Mouse (Mus musculus): ENCODE data around the gene Gfap.

Gfap gene

DNA sequence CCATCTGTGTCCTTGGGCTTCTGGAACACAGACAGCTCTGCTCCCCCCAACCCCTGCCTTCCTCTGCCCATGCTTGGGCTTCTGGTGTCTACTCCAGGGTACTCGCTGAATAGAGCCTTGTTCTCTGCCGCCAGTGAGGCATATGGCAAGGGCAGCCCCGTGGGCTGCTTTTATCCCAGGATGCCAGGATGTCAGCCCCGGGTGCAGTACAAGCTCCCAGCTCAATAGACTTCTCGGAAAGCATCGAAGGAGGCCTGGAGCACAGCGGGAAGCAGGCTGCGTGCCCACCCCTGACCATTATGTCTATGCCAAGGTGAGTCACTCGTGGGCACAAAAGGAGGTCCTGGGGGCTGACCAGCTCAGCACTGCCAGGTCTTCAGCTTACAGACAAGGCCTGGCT, 2.3 kb downstream of the Gfap start:
- in situ Hi-C loops (cut with MboI, MseI) = no loop called here

DNA sequence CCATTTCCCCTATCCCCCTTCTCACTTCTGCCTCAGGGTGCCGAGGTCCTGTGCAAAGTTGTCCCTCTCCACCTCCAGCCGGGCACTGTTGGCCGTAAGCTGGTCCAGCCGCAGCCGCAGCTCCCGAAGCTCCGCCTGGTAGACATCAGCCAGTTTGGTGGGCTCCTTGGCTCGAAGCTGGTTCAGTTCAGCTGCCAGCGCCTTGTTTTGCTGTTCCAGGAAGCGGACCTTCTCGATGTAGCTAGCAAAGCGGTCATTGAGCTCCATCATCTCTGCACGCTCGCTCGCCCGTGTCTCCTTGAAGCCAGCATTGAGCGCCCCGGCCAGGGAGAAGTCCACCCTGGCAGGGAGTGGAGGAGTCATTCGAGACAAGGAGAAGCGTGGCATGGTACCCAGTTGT, 4.1 kb downstream of the Gfap start:
- in situ Hi-C loops (cut with MboI, MseI) = no loop called here

DNA sequence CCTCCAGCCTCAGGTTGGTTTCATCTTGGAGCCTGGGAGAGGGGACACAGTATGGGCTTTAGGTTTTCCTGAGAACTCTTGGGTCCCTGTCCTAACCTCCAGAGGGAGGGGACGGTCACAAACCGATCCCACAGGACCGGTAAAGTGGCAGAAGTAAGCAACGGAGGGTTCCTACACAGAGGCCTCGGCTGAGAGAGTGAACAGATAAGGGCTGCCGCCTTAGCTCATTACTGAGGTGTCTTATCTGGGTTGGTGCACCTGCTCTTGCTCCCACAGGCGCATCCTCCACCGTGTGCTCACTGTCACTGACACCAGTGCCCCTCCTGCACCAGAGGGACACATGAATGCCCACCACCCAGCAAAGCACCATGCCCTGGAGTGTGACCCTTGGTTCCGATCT, 4.9 kb downstream of the Gfap start:
- in situ Hi-C loops (cut with MboI, MseI) = no loop called here

DNA sequence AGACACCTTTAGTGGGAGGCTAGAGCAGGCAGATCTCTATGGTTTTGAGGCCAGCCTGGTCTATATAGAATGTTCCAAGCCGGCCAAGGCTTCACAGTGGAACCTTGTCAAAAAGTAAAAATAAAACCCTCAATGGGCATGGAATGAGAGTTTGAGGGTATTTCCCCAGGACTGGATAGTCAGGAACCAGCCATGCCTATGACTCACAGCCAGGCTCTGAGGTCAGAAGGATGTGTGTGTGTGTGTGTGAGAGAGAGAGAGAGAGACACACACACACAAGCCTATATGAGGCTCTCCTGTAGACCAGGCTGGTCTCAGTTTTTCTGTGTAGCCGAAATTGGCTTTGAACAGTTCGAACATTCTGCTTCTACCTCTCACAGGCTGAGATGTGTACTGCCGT, 6.0 kb downstream of the Gfap start:
- in situ Hi-C loops (cut with MboI, MseI) = loop anchor here (5.0 kb wide), 1 partner anchor 98 kb away; no protein-coding TSS in a partner anchor

DNA sequence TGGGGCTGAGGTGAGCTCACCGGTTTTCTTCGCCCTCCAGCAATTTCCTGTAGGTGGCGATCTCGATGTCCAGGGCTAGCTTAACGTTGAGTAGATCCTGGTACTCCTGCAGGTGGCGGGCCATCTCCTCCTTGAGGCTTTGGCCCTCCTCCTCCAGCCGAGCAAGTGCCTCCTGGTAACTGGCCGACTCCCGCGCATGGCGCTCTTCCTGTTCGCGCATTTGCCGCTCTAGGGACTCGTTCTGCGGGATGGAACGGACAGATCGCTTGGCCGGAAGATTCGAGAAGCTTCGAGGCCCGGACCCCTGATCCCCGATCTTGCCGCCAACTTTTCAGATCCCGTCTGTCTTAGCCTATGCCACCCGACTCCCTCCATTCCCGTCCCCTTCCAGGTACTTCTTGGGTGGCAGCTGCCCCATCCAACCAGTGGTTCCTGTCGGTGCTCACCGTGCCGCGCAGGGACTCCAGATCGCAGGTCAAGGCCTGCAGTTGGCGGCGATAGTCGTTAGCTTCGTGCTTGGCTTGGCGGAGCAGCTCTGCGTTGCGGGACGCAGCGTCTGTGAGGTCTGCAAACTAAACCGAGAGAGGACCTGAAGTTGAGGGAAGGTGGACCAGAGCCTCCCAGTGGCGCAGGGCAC, 7.6 kb downstream of the Gfap start:
- in situ Hi-C loops (cut with MboI, MseI) = loop anchor here (5.0 kb wide), 1 partner anchor 99 kb away; no protein-coding TSS in a partner anchor

DNA sequence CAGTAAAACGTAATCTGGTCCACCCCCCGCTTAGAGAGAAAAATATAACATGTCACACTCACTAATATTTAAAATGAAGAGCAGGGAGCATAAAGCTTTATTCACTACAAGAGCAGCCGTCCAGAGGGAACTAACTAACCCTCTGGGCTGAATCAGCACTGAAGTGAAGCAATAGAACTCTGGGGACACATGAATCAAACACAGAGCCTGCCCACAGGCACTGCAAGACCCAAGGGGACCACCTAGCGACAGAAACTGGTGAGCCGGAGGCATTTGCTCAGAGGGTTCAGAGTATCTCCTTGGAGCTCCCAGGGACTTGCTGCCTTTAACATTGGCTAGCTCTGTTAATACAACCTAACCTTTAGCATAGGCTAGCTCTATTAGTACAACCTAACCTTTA, 10.6 kb downstream of the Gfap start:
- in situ Hi-C loops (cut with MboI, MseI) = loop anchor here (5.0 kb wide), 1 partner anchor 102 kb away; no protein-coding TSS in a partner anchor

DNA sequence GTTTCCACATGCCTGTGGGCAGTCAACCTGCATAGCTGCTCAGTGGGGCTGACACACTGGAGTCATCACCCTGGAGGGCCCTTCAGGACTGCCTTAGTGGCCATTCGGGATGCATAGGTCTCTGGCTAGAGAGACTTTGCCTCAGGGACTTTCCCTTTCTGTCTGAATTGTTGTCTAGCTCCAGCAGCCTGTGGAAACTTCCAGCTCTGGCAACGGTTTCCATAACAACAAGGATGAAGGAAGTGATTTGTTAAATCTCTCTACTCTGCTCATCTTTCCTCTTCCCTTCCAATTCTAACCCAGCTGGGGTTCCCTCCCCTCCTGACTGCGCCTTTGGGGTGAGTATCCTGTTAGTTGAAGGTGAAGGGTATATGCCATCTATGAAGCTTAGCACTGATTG, 12.6 kb downstream of the Gfap start:
- in situ Hi-C loops (cut with MboI, MseI) = no loop called here

DNA sequence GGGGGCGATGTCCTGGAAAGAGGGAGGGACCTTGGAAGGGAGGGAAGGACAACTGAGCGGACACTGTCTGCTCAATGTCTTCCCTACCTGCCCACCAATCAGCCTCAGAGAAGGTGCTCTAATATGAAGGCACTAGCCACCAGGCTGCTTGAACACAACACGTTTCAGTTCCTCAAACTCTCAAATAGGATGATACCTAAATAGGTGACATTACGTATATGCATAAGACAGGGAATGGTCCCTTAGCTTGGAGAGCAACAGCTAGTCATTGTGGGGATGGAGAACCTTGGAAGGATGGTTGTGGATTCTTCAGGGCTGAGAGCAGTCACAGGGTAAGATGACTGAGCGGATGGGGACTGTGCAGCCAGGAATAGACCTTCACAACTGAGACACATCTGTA, 13.3 kb downstream of the Gfap start:
- in situ Hi-C loops (cut with MboI, MseI) = no loop called here

DNA sequence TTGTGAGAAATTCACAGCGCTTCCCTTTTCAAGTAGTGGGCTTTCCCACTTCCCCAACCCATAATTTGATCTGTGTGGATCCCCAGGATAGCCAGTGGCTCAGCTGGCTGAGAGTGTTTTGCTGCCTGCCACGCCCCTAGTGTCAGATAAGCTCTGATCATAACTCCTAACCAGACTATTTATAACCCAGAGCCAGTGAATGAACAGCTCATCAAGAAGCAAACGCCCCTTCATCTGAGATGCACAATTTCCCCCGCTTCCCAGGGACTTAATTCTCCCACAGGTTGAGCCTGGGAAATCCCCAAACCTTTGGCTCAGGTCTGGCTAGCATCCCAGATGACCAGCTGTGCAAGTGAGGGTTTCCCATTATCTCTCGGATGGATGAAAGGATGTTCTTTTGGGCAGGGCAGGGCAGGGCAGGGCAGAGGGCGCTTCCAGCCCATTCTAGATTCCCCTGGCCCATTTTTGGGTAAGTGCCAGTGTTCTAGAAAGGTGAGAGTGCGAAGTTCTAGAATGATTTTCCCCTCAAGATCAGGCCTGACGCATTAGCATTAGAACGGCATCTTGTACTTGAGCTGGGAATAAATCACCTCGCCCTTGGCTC, 16.0 kb downstream of the Gfap start, which contains the start of gene Fam187a:
TSS of gene Fam187a (plus strand) at position 554 of the 604 bp plus-strand sequence.
- in situ Hi-C loops (cut with MboI, MseI) = no loop called here

DNA sequence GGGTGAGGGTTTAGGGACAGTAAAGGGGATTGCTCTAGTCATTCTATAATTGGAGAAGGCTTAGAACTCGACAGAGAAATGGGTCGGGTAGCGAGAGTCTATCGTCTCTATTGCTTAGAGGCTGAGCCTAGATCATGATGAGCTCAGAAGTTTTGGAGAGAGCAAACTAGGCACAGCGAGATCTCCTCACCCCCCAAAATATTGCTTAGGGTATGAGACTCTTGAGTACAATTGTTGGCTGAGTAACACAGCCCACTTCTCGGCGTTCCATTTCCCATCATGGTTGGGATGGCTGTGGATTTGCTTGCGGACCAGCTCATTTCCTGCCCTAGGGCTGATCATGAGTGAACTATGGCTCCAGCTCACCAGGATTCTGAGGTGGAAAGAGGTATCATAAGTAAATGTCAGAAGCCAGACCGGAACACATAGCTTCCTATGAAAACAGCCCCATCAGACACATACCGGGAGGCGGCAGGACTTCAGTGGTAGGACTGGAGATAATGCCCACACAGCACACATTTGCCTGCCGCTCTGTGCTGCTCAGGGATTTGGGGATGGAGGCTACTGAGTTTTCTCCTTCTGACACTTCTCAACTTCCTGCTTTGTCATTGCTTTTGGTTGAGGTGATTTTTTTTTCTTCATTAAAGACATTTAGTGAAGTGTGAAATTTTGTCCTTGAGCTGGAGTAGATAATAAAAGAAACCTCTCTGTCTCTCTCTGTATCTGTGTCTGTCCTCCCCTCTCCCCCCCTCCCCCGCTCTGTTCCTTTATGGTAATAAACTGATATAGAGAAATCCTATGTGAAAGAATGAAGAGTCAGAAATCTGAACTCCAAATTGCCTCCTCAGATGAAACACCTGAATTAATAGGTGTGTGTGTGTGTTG, 19.2 kb downstream of the Gfap start:
- in situ Hi-C loops (cut with MboI, MseI) = no loop called here

DNA sequence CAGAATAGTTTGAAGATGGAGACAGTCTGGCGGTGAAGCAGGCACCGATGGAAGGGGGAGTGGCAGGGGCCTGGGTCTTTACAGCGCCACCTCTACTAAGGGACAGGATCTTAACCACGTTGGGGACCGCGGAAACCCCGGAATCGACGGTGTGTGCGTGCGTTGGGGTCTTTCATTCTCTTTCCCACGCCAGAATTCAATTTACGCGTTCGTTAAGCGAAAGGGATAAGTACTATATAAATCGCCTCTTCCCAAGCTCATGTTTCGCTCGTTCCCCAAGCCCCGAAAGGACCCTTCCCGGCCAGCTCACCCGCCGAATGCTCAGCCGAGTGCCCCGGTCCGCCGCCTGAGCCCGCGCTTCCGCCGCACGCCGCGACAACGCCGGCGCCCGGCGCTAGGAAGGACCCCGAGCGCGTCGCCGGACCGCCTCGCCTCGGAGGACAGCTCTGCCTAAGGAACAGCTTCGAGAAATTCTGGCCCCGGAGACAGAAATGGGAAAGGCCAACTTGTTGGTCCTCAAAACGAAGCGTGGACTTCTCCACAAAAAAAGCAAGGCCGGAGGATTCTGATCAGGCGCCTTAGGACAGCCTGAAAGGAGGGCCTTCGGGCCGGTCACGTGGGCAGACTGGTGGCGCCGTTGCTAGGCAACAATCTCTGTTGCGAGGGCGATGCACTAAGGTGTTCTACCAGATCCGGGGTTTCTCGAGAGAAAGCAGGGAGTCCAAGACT, 20.0 kb downstream of the Gfap start, which contains the start of the genes Eftud2 and Ccdc103:
TSS of gene Eftud2 (minus strand) at position 401 of the 729 bp plus-strand sequence.
TSS of gene Ccdc103 (plus strand) at position 620 of the 729 bp plus-strand sequence.
- in situ Hi-C loops (cut with MboI, MseI) = no loop called here

DNA sequence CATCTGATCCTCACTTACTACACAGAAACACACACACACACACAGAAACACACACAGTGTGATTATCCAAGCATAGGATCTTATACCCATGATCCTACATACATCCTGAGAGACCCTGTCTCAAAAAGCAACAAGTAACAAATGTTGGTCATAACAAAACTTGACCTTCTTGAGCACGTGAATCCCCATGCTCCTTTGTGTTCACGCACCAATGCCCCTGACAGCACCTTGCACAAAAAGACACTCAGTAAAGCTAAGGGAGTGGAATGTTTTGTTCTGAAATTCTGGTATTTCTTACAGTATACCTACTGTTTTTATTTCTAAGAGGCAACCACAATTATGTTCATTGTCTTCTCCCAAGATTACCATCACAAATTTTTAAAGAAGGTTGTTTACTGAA, 21.2 kb downstream of the Gfap start:
- in situ Hi-C loops (cut with MboI, MseI) = no loop called here

DNA sequence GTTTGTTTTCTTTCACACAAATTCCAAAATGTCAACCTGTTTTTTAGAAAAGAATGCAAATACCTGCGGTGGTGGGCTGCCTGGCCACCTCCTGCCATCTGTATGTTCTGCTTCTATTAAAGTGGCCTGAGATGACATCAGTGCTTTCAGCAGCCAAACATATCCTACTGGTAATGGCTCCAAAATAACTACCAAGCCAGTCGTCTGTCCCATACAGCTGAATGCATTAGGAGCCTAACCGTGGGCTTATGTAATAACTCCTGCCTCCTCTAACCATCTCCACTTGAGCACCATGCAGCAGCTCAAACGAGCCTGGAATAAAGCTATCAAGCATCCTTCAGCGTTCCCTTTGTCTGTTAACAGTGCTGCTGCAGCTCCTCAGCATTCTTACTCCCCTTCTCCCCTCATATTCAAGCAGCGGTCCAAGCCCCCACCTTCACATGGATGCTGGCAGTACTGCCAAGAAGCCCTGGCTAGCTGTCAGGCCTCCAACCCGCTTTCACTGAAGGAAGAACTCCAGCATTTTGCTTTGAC, 25.8 kb downstream of the Gfap start:
- in situ Hi-C loops (cut with MboI, MseI) = no loop called here

DNA sequence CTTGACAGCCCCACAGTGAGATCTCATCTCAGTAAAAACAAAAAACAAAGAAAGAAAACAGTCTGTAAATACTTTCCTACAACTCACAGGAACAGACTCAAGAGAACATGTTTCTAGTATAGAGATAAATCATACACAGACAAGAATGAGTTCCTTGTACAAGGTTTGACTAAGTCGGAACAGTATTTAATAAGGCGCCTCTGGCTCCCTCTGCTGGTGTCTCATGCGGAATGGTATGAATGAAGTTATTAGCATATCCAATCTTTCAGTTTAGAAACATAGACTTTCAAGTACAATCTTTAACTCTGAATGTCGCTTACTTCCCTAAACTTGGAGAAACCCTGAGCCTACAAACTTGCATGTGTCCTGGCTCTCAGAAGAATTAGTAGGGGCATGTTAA, 36.4 kb downstream of the Gfap start:
- in situ Hi-C loops (cut with MboI, MseI) = no loop called here

DNA sequence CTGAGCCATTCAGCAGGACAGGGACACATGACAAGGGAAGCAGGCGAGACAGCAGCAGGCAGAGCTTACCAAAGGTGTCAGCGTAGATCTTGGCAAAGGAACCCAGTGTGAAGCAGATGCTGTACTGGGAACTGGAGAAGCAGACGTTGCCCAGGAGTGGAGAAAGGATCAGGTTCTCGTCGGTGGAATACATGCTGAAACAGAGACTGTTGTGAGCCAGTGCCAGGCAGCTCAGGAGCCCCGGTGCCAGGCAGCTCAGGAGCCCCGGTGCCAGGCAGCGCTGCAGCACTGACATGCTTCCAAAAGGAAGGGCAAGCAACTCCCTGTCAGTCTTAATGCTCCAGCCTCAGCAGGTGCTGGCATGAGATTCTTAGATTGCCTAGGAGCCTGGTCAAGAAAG, 40.8 kb downstream of the Gfap start:
- in situ Hi-C loops (cut with MboI, MseI) = no loop called here

DNA sequence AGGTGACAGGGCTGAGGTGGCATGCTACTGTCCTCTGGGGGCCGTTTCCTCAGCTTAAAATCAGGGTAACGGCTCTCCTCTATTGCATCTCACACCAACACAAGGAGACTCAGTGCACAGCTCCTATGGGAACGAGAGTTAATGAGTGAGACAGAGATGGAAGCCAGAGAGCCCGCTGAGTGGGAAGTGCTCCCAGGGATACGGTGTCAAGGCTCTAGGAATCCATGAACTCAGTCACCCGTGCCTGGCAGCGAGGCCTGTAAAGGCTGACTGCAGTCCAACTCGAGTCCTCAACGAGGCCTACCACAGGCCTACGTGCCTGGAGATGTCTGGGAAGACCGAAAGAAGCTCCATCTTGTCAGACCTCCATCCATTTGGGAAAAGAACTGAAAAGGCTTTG, 41.8 kb downstream of the Gfap start:
- in situ Hi-C loops (cut with MboI, MseI) = no loop called here

DNA sequence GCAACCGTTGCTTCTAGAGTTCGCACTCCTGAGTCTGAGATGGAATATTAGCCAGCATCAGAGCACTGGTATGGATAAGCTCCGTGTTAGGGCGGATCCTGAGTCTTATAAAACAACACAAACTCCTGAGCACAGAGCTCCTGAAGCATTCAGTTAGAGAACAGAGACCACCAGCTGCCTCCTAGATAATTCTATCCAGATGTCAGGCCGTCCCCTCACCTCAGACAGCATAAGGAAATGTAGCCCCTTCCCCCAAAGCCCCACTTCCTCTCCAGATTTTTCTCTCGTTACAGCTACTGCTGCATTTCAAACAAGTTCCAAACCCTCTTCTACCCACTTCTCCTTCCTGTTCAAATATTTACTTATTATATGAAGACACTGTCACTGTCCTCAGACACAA, 44.8 kb downstream of the Gfap start:
- in situ Hi-C loops (cut with MboI, MseI) = no loop called here

DNA sequence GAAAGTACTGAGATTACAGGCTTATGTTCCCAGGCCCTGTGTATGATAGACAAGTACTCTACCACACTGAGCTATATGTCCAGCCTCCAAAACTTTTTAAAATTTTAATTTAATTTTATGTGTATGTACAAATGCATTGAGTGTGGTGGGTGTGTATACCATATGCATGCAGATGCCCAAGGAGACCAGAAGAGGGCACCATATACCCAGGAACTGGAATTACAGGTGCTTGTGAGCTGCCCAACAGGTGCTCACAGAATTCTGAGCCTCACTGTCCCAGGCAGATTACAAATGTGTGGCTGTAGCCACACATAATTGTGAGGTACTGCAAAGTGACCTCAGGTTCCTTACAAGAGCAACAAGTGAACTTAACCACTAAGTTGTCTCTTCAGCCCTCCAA, 47.0 kb downstream of the Gfap start:
- in situ Hi-C loops (cut with MboI, MseI) = loop anchor here (5.0 kb wide), 1 partner anchor 76 kb away; no protein-coding TSS in a partner anchor

DNA sequence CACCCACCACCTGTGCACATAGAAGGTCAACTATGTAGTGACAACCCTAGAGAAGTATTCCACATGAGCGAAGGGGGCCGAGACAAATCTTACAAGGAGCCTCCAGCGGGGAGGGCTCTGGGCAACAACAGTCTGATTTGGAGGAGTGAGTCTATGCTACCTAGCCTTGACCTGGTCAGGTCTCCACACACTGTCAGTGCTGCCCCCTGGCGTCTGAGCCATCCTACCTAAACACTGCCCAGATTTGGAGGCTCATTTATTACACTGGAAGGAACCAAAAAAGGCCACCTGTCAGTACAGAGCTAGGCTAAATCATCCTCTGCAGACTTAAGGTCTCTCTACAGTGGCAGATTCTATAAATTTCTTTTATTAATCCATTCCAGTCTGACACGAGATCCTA, 48.8 kb downstream of the Gfap start:
- in situ Hi-C loops (cut with MboI, MseI) = loop anchor here (5.0 kb wide), 1 partner anchor 75 kb away; no protein-coding TSS in a partner anchor

DNA sequence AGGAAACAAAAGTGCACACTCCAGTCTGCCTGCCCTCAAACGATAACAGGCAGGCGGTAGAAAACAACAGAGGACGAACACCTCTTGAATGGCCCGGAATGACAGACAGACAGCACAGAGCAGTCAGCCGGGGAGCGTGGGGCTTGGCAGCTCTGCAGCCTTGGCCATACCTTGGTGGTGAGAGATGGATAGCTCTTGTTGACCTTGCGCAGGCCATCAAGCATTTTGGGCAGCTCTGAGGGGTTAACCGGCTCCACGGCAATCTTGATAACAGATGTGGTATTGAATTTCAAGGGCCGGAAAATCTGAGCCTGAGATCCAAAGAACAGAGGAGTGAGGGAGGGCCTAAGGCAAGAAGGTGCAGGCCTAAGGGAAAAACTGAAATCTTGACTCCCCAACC, 54.8 kb downstream of the Gfap start:
- in situ Hi-C loops (cut with MboI, MseI) = no loop called here

DNA sequence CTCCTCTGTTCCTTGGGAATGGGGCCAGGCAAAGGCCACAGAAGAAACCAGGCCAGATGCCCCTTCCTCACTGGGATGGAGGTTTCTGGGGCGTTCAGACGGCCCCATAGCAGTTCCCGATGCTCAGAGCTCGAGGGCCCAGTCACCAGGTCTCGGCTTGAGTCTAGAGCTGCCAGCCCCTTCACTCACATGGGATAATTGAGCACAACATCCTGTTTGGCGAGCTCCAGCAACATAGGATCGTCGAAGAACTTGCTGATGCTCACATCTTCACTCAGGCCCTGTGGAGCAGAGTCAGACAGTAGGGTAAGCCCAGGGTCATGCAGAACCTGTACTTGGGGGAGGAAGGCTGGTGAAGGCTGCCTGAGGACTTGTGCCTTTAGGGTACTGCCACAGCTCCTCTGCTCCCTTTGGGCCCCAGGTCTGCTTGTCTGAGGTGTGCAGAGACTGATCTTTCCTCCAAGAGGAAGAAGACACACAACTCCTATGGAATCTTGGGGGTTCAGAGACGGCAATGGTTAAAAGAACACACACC, 62.0 kb downstream of the Gfap start:
- in situ Hi-C loops (cut with MboI, MseI) = loop anchor here (10.0 kb wide), 1 partner anchor 64 kb away; no protein-coding TSS in a partner anchor
